Mouse (Mus musculus) limb, embryonic 13.5 days (tissue): ENCODE data around the gene Irf3. TPM values are rescaled to one million over a fixed set of nuclear protein-coding genes. Genes with fewer than 3 reads are reported as not detected.

Source experiments
- ATAC-seq: fragments of 200-750 bp; cut with Nextera tagmentation; 2 replicates; pipeline ENCODE4 v1.8.0; 2017; ENCODE audit warnings: low read depth, moderate number of reproducible peaks, moderate TSS enrichment; ENCODE audit not compliant: low FRiP score
- H3K27ac ChIP-seq: fragments of 300-500 bp; sonication (generic); 2 replicates; pipeline ENCODE4 v1.5.1; 2015; ENCODE audit warnings: inconsistent platforms, mild to moderate bottlenecking, moderate library complexity
- H3K27me3 ChIP-seq: fragments of 300-500 bp; sonication (generic); 2 replicates; pipeline ENCODE4 v1.6.1; 2015; ENCODE audit warnings: mild to moderate bottlenecking, inconsistent platforms
- H3K36me3 ChIP-seq: fragments of 300-500 bp; sonication (generic); 2 replicates; pipeline ENCODE4 v1.6.1; 2015; ENCODE audit warnings: inconsistent platforms, mild to moderate bottlenecking, moderate library complexity
- H3K4me1 ChIP-seq: fragments of 300-500 bp; sonication (generic); 2 replicates; pipeline ENCODE4 v1.6.1; 2015; ENCODE audit warnings: inconsistent platforms
- H3K4me2 ChIP-seq: fragments of 300-500 bp; sonication (generic); replicated peaks from 2 replicates; pipeline ENCODE4 v1.6.1; 2015; ENCODE audit warnings: inconsistent platforms, mild to moderate bottlenecking, moderate library complexity
- H3K4me3 ChIP-seq: fragments of 300-500 bp; sonication (generic); 2 replicates; pipeline ENCODE4 v1.5.1; 2015; ENCODE audit warnings: moderate library complexity, mild to moderate bottlenecking, inconsistent platforms
- H3K9ac ChIP-seq: fragments of 300-500 bp; sonication (generic); 2 replicates; pipeline ENCODE4 v1.6.1; 2015; ENCODE audit warnings: mild to moderate bottlenecking, inconsistent platforms
- H3K9me3 ChIP-seq: fragments of 300-500 bp; sonication (generic); 2 replicates; pipeline ENCODE4 v1.6.1; 2016; ENCODE audit warnings: inconsistent platforms
- WGBS: fragments of 180-500 bp; shearing (Covaris S2); methylation state at CpG from one replicate; pipeline ENCODE4 v1.1.7; 2015; 5-methylcytosine and 5-hydroxymethylcytosine counted together
- polyA plus RNA-seq: library from polyadenylated mRNA; unstranded; fragments of >200 nt; fragmentation: Nextera tagmentation; extraction: Ambion mirVana; gene quantifications from 2 replicates; pipeline ENCODE4 v1.2.1, GENCODE M21; 2015

The Irf3 gene
- polyA plus RNA-seq, 1 experiment from 2014 or later, result 96.8 TPM

DNA sequence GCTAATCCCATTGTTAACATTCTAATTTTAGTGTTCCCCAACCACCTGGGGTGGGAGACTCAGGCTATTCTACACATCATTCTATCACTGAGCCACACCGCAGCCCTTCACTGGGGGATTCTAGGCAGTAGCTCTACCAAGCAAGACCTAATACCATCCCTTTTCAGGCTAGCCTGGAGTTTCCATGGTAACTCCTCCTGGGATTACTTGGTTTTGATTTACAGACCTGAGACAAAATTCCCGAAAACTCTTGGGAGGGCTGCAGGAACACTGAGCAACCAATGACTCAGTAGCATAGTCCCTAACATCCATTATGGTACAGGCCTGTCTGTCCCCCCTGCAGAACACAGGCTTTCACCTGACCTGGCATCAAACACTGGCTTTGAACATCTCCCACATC lies 28.8 kb downstream of the Irf3 start:
- ATAC-seq, result no peak
- H3K27ac ChIP-seq, result no peak overlapping the region
- no peak overlapping the region for H3K9ac ChIP-seq
- 55% methylated on average over 2 of the region's 2 CpGs for WGBS
- no peaks in the 10 kb centered on the region for H3K9me3 ChIP-seq
- H3K4me1 ChIP-seq, result peaks cover 5% of the 10 kb centered on the region
- no peak overlapping the region for H3K4me2 ChIP-seq
- H3K36me3 ChIP-seq, result peaks cover 49% of the 10 kb centered on the region
- H3K4me3 ChIP-seq, result no peak overlapping the region
- no peaks in the 10 kb centered on the region for H3K27me3 ChIP-seq

DNA sequence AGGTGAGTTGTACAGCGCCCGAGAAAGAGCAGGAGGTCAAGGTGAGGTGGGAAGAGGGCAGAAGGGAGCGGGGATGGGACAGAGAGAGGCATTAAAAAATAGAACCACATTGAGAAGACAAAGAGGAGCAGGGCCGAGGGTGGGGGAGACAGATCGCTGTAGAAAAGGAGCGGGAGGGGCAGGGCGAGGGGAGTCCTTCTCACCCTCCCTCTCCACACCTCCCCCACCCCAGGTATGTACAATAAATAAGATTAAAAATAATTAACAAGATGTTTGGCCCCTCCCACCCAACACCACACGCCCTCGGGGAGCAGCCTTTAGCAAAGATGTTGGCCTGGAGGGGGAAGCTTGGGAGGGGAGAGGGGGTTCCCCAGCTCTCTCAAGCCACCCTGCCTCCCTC lies 30.3 kb downstream of the Irf3 start:
- Histone ChIP-seq H3K9me3 (no peaks in the 10 kb centered on the region), H3K36me3 (peaks cover 64% of the 10 kb centered on the region), H3K4me2 (no peak overlapping the region), H3K27me3 (no peaks in the 10 kb centered on the region), H3K9ac (no peak overlapping the region), H3K4me1 (peaks cover 5% of the 10 kb centered on the region), H3K4me3 (no peak overlapping the region), H3K27ac (no peak overlapping the region)
- ATAC-seq, result no peak
- 99% methylated on average over 9 of the region's 9 CpGs for WGBS

DNA sequence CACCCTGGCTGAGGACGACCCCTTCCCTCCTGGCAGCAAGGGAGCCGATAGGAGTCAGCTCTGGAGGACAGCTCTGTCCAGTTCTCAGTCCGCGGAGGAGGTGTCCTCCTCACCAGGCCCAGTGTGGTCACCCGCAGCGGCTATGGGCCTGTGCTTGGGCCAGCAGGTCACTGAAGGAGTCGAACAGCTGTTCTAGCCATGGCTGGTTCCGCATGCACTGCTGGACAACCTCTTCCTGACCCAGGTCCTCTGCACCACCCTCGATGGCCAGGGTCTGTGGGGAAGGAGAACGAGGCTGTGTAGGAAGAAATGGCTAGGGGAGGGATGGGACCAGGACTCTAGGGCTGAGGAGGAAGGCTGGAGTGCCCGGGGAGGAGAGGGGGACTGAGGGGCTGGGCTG lies 30.9 kb downstream of the Irf3 start:
- peaks cover 70% of the 10 kb centered on the region for H3K36me3 ChIP-seq
- H3K9ac ChIP-seq, result no peak overlapping the region
- no peaks in the 10 kb centered on the region for H3K27me3 ChIP-seq
- H3K9me3 ChIP-seq, result no peaks in the 10 kb centered on the region
- H3K4me2 ChIP-seq, result no peak overlapping the region
- WGBS, result 92% methylated on average over 11 of the region's 11 CpGs
- H3K4me1 ChIP-seq, result peaks cover 5% of the 10 kb centered on the region
- no peak overlapping the region for H3K27ac ChIP-seq
- no peak overlapping the region for H3K4me3 ChIP-seq
- ATAC-seq, result no peak

GRCm38 (mm10) chr7:45029995-45030394 lies 32.5 kb downstream of the Irf3 start:
- no peak for ATAC-seq
- Histone ChIP-seq H3K36me3 (peaks cover 86% of the 10 kb centered on the region), H3K4me3 (no peak overlapping the region), H3K4me1 (peaks cover 5% of the 10 kb centered on the region), H3K27me3 (no peaks in the 10 kb centered on the region), H3K4me2 (no peak overlapping the region), H3K9ac (no peak overlapping the region), H3K9me3 (no peaks in the 10 kb centered on the region), H3K27ac (no peak overlapping the region)
- 89% methylated on average over 6 of the region's 6 CpGs for WGBS

DNA sequence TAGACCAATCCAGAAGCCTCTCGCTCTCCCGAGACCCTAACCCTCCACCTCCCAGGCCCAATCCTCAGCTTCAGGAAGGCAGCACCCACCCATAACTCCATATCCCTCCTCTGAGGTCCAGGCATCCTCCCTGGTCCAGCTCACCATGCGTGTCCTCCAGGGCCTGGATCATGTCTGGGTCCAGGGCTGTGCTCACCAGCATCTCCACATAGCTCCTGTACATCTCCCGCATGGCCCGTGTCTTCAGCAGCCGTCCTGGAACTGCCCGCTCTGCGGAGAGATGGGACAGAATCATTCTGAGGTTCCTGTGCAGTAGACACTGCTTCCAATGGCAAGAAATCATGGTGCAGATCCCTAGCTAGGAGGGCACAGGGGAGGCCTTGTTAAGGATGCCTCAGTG lies 33.4 kb downstream of the Irf3 start:
- H3K4me1 ChIP-seq, result peaks cover 5% of the 10 kb centered on the region
- no peaks in the 10 kb centered on the region for H3K27me3 ChIP-seq
- H3K27ac ChIP-seq, result no peak overlapping the region
- no peak overlapping the region for H3K4me3 ChIP-seq
- no peak overlapping the region for H3K9ac ChIP-seq
- no peak for ATAC-seq
- peaks cover 95% of the 10 kb centered on the region for H3K36me3 ChIP-seq
- no peak overlapping the region for H3K4me2 ChIP-seq
- H3K9me3 ChIP-seq, result no peaks in the 10 kb centered on the region
- WGBS, result 94% methylated on average over 8 of the region's 8 CpGs

DNA sequence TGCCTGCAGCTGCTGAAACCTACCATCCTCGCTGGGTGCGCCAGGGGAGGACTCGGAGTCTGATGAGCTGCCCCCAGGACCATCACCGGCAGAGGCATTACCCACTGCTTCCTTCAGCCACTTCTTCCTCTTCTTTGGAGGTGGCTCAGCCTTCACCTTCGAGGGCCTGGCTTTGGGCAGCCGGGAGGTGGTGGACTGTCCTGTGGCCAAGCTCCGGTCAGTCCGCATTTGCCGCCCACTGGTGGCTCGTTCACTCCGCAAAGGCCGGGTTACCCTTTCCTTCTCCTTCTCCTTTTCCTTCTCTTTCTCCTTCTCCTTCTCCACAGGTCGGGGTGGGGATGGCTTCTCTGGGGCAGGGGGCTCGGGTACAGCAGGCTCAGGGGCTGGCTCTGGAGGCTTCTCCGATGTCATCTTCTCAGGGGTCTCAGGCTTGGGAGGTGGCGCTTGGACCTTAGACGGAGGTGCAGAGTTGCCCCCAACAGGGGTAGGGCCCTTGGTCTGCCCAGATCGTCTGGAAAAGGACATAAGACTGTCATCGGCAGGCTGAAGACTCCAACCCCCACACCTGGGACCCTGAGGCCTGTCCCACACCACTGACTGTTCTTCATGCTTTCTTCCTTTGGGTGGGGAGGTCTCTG lies 36.4 kb downstream of the Irf3 start:
- Histone ChIP-seq H3K36me3 (peaks cover 99% of the 10 kb centered on the region), H3K4me3 (no peak overlapping the region), H3K4me1 (no peaks in the 10 kb centered on the region), H3K27me3 (no peaks in the 10 kb centered on the region), H3K9me3 (no peaks in the 10 kb centered on the region), H3K4me2 (no peak overlapping the region), H3K27ac (no peak overlapping the region), H3K9ac (no peak overlapping the region)
- 92% methylated on average over 19 of the region's 19 CpGs for WGBS
- no peak for ATAC-seq

DNA sequence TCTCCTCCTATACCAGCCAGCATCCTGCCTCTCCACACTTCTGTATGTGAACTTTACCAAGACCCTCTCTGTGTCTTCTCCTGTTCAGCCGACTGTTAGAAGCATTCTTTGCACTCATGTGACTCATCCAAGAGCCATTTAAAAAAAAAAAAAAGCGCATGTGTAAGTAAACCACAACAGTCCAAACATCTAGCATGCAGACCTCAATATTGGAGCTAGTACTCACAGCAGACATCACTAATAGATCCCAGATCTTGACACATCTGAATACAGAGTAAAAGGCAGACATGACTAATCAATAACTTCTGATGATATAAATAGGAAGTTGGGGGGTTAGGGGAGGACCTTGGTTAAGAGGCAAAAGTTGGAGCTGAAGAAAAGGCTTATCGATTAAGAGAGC lies 38.2 kb downstream of the Irf3 start:
- Histone ChIP-seq H3K4me2 (no peak overlapping the region), H3K36me3 (peaks cover 99% of the 10 kb centered on the region), H3K27ac (no peak overlapping the region), H3K27me3 (no peaks in the 10 kb centered on the region), H3K4me1 (no peaks in the 10 kb centered on the region), H3K4me3 (no peak overlapping the region), H3K9ac (no peak overlapping the region), H3K9me3 (no peaks in the 10 kb centered on the region)
- no peak for ATAC-seq
- 88% methylated on average over 3 of the region's 3 CpGs for WGBS

- ATAC-seq, result no peak
- H3K4me1 ChIP-seq, result no peaks in the 10 kb centered on the region
Observed at GRCm38 (mm10) chr7:45036702-45037101, 39.3 kb downstream of the Irf3 start.

DNA sequence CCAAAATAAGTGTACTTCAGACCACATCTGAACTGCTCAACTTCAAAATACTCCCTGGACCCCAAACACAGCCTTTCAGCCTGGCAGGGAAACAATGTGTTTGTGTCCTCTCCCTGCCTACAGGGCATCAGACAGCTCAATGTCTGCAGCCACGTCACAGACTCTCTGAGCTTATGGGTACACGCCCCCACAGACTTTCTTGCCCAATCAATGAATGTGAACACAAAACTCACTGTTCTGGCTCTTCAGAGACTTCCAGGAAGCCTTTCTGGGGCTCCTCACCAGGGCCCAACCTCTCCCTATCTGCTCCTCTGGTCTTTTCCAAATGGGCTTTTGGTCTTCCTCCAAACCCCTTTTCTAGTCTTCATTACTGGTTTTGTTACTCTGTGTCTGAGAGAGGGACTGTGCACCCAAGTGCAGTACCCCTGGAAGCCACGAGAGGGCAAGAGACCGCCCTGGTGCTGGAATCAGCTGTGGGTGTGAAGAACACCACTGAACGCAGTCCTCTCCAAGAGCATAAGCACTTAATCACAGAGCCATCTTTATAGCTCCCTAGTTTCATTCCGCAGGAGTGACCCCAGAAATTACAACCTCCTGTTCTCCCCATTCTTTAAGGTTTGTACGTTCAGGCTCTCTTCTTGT lies 40.4 kb downstream of the Irf3 start:
- H3K4me2 ChIP-seq, result no peak overlapping the region
- no peak overlapping the region for H3K4me3 ChIP-seq
- H3K27ac ChIP-seq, result no peak overlapping the region
- ATAC-seq, result no peak
- H3K4me1 ChIP-seq, result no peaks in the 10 kb centered on the region
- no peaks in the 10 kb centered on the region for H3K27me3 ChIP-seq
- no peaks in the 10 kb centered on the region for H3K9me3 ChIP-seq
- H3K9ac ChIP-seq, result no peak overlapping the region
- peaks cover 99% of the 10 kb centered on the region for H3K36me3 ChIP-seq
- WGBS, result 69% methylated on average over 7 of the region's 7 CpGs

More at GRCm38 (mm10) chr7:45036702-45037101, 39.3 kb downstream of the Irf3 start:
- no peak overlapping the region for H3K4me2 ChIP-seq
- H3K36me3 ChIP-seq, result peaks cover 99% of the 10 kb centered on the region
- WGBS, result 85% methylated on average over 11 of the region's 11 CpGs
- H3K4me3 ChIP-seq, result no peak overlapping the region
- no peak overlapping the region for H3K9ac ChIP-seq
- H3K27ac ChIP-seq, result no peak overlapping the region
- H3K27me3 ChIP-seq, result no peaks in the 10 kb centered on the region
- no peaks in the 10 kb centered on the region for H3K9me3 ChIP-seq

DNA sequence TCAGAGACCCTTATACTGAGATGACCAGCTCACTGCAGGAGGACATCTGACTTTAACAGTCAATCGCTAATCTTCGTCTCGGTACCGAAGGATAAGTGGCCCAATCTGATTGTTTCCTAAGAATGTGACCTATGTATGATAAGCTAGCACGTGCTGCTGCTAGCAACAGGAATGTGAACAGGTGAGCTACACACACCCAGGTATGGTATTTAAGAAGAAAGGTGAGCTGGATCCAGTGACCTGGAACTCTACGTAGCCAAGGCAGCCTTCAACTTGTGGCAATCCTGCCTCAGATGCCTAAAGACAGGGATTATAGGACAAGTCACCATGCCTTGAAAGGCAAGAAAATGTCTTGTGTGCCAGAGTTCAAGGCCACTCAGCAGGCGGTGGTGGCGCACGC lies 41.0 kb downstream of the Irf3 start:
- H3K4me2 ChIP-seq, result no peak overlapping the region
- no peak overlapping the region for H3K27ac ChIP-seq
- no peaks in the 10 kb centered on the region for H3K27me3 ChIP-seq
- H3K9ac ChIP-seq, result no peak overlapping the region
- H3K4me3 ChIP-seq, result no peak overlapping the region
- WGBS, result 94% methylated on average over 9 of the region's 9 CpGs
- peaks cover 99% of the 10 kb centered on the region for H3K36me3 ChIP-seq
- ATAC-seq, result no peak
- H3K9me3 ChIP-seq, result no peaks in the 10 kb centered on the region
- H3K4me1 ChIP-seq, result no peaks in the 10 kb centered on the region

GRCm38 (mm10) chr7:45040851-45041250 lies 43.4 kb downstream of the Irf3 start:
- H3K4me3 ChIP-seq, result no peak overlapping the region
- H3K27ac ChIP-seq, result no peak overlapping the region
- 91% methylated on average over 9 of the region's 9 CpGs for WGBS

DNA sequence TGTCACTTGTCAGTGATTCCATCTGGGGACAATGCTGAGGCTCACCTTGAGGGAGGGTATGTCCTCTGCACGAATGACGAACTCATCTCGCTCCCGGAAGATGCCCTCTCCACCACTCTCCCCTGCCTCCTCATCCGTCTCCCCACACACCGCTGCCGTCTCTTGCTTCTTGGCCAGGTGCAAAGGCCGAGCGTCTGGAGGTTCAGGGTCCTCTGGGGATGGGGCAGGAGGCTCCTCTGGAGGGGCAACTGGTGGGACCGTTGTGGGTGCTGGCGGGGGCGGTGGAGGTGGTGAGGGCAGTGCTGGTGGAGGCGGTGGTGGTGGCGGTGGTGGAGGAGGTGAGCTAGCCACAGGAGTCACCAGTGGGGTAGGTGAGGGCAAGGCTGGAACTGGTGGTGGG lies 45.9 kb downstream of the Irf3 start:
- Histone ChIP-seq H3K4me3 (no peak overlapping the region), H3K27me3 (no peaks in the 10 kb centered on the region), H3K4me2 (no peak overlapping the region), H3K4me1 (no peaks in the 10 kb centered on the region), H3K9me3 (no peaks in the 10 kb centered on the region), H3K36me3 (peaks cover 99% of the 10 kb centered on the region), H3K9ac (no peak overlapping the region), H3K27ac (no peak overlapping the region)
- ATAC-seq, result no peak
- WGBS, result 96% methylated on average over 14 of the region's 14 CpGs

More at GRCm38 (mm10) chr7:45040851-45041250, 43.4 kb downstream of the Irf3 start:
- H3K36me3 ChIP-seq, result peaks cover 99% of the 10 kb centered on the region
- no peak overlapping the region for H3K9ac ChIP-seq
- H3K4me2 ChIP-seq, result no peak overlapping the region
- no peak for ATAC-seq
- H3K27me3 ChIP-seq, result no peaks in the 10 kb centered on the region
- H3K9me3 ChIP-seq, result no peaks in the 10 kb centered on the region
- no peaks in the 10 kb centered on the region for H3K4me1 ChIP-seq

DNA sequence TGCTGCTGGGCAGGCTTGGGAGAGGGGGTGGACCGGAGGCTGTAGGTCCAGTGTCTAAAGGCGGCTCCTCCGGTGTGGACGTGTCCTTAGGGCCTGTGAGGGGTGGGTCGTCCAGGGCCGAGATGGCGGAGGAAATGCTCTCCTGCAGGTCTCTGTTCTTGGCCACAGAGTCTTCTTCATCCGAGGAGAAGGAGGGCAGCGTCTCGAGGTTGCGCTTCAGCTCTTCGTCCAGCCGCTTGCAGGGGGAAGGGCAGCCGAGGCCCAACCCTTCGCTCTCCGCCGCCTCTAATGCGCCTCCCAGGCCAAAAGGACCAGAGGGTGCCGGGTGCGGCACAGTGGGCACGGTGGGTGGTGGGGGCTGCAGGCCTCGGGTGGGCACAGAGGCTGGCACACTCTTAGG lies 48.3 kb downstream of the Irf3 start:
- Histone ChIP-seq H3K9me3 (no peaks in the 10 kb centered on the region), H3K36me3 (peaks cover 100% of the 10 kb centered on the region), H3K27ac (no peak overlapping the region), H3K4me2 (no peak overlapping the region), H3K27me3 (no peaks in the 10 kb centered on the region), H3K9ac (no peak overlapping the region), H3K4me3 (no peak overlapping the region), H3K4me1 (peaks cover 7% of the 10 kb centered on the region; the same call in 1 of the 2 replicates)
- ATAC-seq, result no peak
- 95% methylated on average over 22 of the region's 22 CpGs for WGBS
